Mouse (Mus musculus) MEL (cell line): Measurements from ENCODE around the gene Cfap54. TPM values are rescaled to one million over a fixed set of nuclear protein-coding genes. Genes with fewer than 3 reads are reported as not detected.

Source experiments
- DNase-seq: peaks from one replicate; pipeline ENCODE4 v3.0.0; 2011; ENCODE audit warnings: low read depth, low spot score
- H3K27ac ChIP-seq: 2 replicates; pipeline ENCODE4 v1.5.1; 2012; ENCODE audit warnings: low read depth, mild to moderate bottlenecking, control low read depth, low read length, moderate library complexity; ENCODE audit not compliant: control insufficient read depth
- H3K27me3 ChIP-seq, 2 experiments: fragments of 150-350 bp in 1 of 2; sonication (generic) in 1 of 2; 2 replicates each; pipeline ENCODE4 v1.6.1; 2012; ENCODE audit warnings: low read length in 2 of 2, mild to moderate bottlenecking in 2 of 2, improper control_type of control experiment in 1 of 2, moderate library complexity in 1 of 2; ENCODE audit not compliant: insufficient read depth in 2 of 2, control insufficient read depth in 1 of 2
- H3K36me3 ChIP-seq, 2 experiments: 2 replicates each; pipeline ENCODE4 v1.6.1; 2012 to 2014; ENCODE audit warnings: low read length in 2 of 2, improper control_type of control experiment in 1 of 2, inconsistent platforms in 1 of 2, mild to moderate bottlenecking in 1 of 2; ENCODE audit not compliant: insufficient read depth in 2 of 2, control insufficient read depth in 1 of 2
- H3K4me1 ChIP-seq, 2 experiments: fragments of 150-350 bp in 1 of 2; sonication (generic) in 1 of 2; 2 replicates each; pipeline ENCODE4 v1.6.1; 2012; ENCODE audit warnings: low read length in 2 of 2, improper control_type of control experiment in 1 of 2, mild to moderate bottlenecking in 1 of 2; ENCODE audit not compliant: insufficient read depth in 2 of 2, control insufficient read depth in 1 of 2
- H3K4me3 ChIP-seq, 2 experiments: fragments of 150-350 bp in 1 of 2; sonication (generic) in 1 of 2; 2 replicates each; pipeline ENCODE4 v1.5.1; 2012; ENCODE audit warnings: low read depth in 2 of 2, low read length in 2 of 2, mild to moderate bottlenecking in 2 of 2, moderate library complexity in 2 of 2, control low read depth in 1 of 2, improper control_type of control experiment in 1 of 2; ENCODE audit not compliant: control insufficient read depth in 1 of 2, insufficient read depth in 1 of 2
- H3K79me2 ChIP-seq: 2 replicates; pipeline ENCODE4 v1.6.1; 2012; ENCODE audit warnings: mild to moderate bottlenecking, low read length, moderate library complexity; ENCODE audit not compliant: control insufficient read depth, poor library complexity, insufficient read depth
- H3K9ac ChIP-seq: 2 replicates; pipeline ENCODE4 v1.6.1; 2012; ENCODE audit warnings: low read depth, mild to moderate bottlenecking, control low read depth, low read length, moderate library complexity; ENCODE audit not compliant: control insufficient read depth, poor library complexity, severe bottlenecking
- H3K9me3 ChIP-seq: fragments of 150-350 bp; sonication (generic); replicated peaks from 2 replicates; pipeline ENCODE4 v1.6.1; 2012; ENCODE audit warnings: mild to moderate bottlenecking, low read length, improper control_type of control experiment, moderate library complexity; ENCODE audit not compliant: insufficient read depth
- CHD1 ChIP-seq: IDR thresholded peaks from 2 replicates; pipeline ENCODE4 v1.6.1; 2012; ENCODE audit warnings: low read depth, mild to moderate bottlenecking, inconsistent platforms, low read length, improper control_type of control experiment
- CHD2 ChIP-seq: IDR thresholded peaks from 2 replicates; pipeline ENCODE4 v1.6.1; 2011; ENCODE audit warnings: low read length, improper control_type of control experiment
- CTCF ChIP-seq, 3 experiments: IDR thresholded peaks in 2 of 3; conservative IDR thresholded peaks in 1 of 3; 2 replicates each; pipeline ENCODE4 v1.5.1; 2011 to 2012; ENCODE audit warnings: low read length in 3 of 3, low read depth in 2 of 3, mild to moderate bottlenecking in 2 of 3, improper control_type of control experiment in 1 of 3, inconsistent platforms in 1 of 3, mixed read lengths in 1 of 3, moderate library complexity in 1 of 3; ENCODE audit not compliant: control insufficient read depth in 1 of 3, insufficient read depth in 1 of 3, poor library complexity in 1 of 3, severe bottlenecking in 1 of 3
- E2F4 ChIP-seq: IDR thresholded peaks from 2 replicates; pipeline ENCODE4 v1.6.1; 2011; ENCODE audit warnings: low read depth, low read length, improper control_type of control experiment, borderline replicate concordance
- GATA1 ChIP-seq: IDR thresholded peaks from 2 replicates; pipeline ENCODE4 v1.6.1; 2011; ENCODE audit warnings: low read depth, low read length, improper control_type of control experiment
- HCFC1 ChIP-seq: IDR thresholded peaks from 2 replicates; pipeline ENCODE4 v1.6.1; 2012; ENCODE audit warnings: low read depth, mild to moderate bottlenecking, inconsistent platforms, low read length, improper control_type of control experiment, moderate library complexity
- JUND ChIP-seq: IDR thresholded peaks from 2 replicates; pipeline ENCODE4 v1.6.1; 2011; ENCODE audit warnings: low read depth, mild to moderate bottlenecking, improper control_type of control experiment, low read length
- MAFK ChIP-seq: IDR thresholded peaks from 2 replicates; pipeline ENCODE4 v1.6.1; 2011; ENCODE audit warnings: low read depth, mild to moderate bottlenecking, low read length, improper control_type of control experiment, borderline replicate concordance
- MEF2A ChIP-seq: IDR thresholded peaks from 2 replicates; pipeline ENCODE4 v1.6.1; 2014; ENCODE audit warnings: low read depth, mild to moderate bottlenecking, inconsistent platforms, low read length, improper control_type of control experiment; ENCODE audit not compliant: poor library complexity, insufficient replicate concordance, severe bottlenecking; ENCODE audit errors: extremely low read depth
- MXI1 ChIP-seq: IDR thresholded peaks from 2 replicates; pipeline ENCODE4 v1.6.1; 2011; ENCODE audit warnings: mild to moderate bottlenecking, low read depth, low read length, improper control_type of control experiment
- MYB ChIP-seq: IDR thresholded peaks from 2 replicates; pipeline ENCODE4 v1.6.1; 2011; ENCODE audit warnings: mild to moderate bottlenecking, low read depth, low read length, improper control_type of control experiment
- MYC ChIP-seq: IDR thresholded peaks from 2 replicates; pipeline ENCODE4 v1.6.1; 2011; ENCODE audit warnings: low read depth, mild to moderate bottlenecking, low read length, improper control_type of control experiment, moderate library complexity
- NELFE ChIP-seq: IDR thresholded peaks from 2 replicates; pipeline ENCODE4 v1.6.1; 2011; ENCODE audit warnings: low read depth, low read length, improper control_type of control experiment
- POLR2A ChIP-seq, 2 experiments: IDR thresholded peaks; 2 replicates each; pipeline ENCODE4 v1.6.1; 2011 to 2012; ENCODE audit warnings: low read length in 2 of 2, mild to moderate bottlenecking in 2 of 2, control low read depth in 1 of 2, improper control_type of control experiment in 1 of 2, low read depth in 1 of 2, moderate library complexity in 1 of 2; ENCODE audit not compliant: control insufficient read depth in 1 of 2, insufficient read depth in 1 of 2, poor library complexity in 1 of 2
- POLR2AphosphoS2 ChIP-seq: IDR thresholded peaks from 2 replicates; pipeline ENCODE4 v1.6.1; 2011; ENCODE audit warnings: low read length, improper control_type of control experiment
- TAL1 ChIP-seq: IDR thresholded peaks from 2 replicates; pipeline ENCODE4 v1.6.1; 2012; ENCODE audit warnings: mild to moderate bottlenecking, inconsistent platforms, low read length, moderate library complexity, mixed read lengths
- TBP ChIP-seq: IDR thresholded peaks from 2 replicates; pipeline ENCODE4 v1.8.0; 2011; ENCODE audit warnings: low read depth, low read length, improper control_type of control experiment
- UBTF ChIP-seq: IDR thresholded peaks from 2 replicates; pipeline ENCODE4 v1.6.1; 2012; ENCODE audit warnings: low read depth, mild to moderate bottlenecking, inconsistent platforms, low read length, improper control_type of control experiment, moderate library complexity, borderline replicate concordance; ENCODE audit not compliant: insufficient read depth
- USF1 ChIP-seq: IDR thresholded peaks from 2 replicates; pipeline ENCODE4 v1.6.1; 2014; ENCODE audit warnings: low read depth, mild to moderate bottlenecking, inconsistent platforms, low read length, improper control_type of control experiment, moderate library complexity
- ZC3H11A ChIP-seq: IDR thresholded peaks from 2 replicates; pipeline ENCODE4 v1.6.1; 2012; ENCODE audit warnings: low read depth, mild to moderate bottlenecking, inconsistent platforms, low read length, improper control_type of control experiment
- ZNF384 ChIP-seq: IDR thresholded peaks from 2 replicates; pipeline ENCODE4 v1.6.1; 2012; ENCODE audit warnings: low read depth, mild to moderate bottlenecking, inconsistent platforms, low read length, improper control_type of control experiment
- polyA plus RNA-seq, 2 experiments: library from polyadenylated mRNA; stranded (reverse) in 1 of 2; unstranded in 1 of 2; fragments of >175 nt in 1 of 2; fragments of >200 nt in 1 of 2; gene quantifications; 2 replicates each; pipeline versions ENCODE4 v1.2.1 to v1.2.4; 2012; ENCODE audit warnings: low replicate concordance in 2 of 2, low read depth in 1 of 2; ENCODE audit not compliant: insufficient read length in 2 of 2, insufficient read depth in 1 of 2, missing spikeins in 1 of 2
- total RNA-seq: library from RNA; depleted of rRNA; stranded (reverse); fragments of 300-350 nt; gene quantifications from 2 replicates; pipeline ENCODE4 v1.2.3, GENCODE M21; 2012

Cfap54 gene
- total and polyA plus RNA-seq, 3 experiments = 2.0 to 2.7 TPM; not detected in 1

DNA sequence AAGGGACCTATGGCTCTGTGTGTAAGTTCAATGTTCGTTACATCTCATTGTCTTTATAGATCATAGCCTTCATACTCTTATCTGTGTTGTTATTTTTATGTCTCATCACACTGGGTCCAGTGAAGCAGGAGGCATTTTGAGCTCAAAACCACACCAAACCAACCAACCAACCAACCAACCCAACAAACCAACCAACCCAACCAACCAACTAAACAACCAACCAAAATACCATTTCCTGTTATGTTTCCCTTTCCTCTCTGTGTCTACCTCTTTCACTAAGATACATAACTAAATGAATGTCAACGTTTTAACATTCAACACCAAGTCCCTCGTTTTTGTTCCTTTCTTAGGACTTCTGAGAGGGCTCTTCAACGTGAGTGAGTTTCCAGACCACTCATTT is 40.0 kb downstream of the Cfap54 start:
- no peaks in the 10 kb centered on the region for H3K27me3 ChIP-seq
- H3K4me1 ChIP-seq = no peaks in the 10 kb centered on the region
- no peak for DNase-seq
- no peaks in the 10 kb centered on the region for H3K9me3 ChIP-seq
- no peak overlapping the region for H3K9ac ChIP-seq
- no peak overlapping the region for H3K4me3 ChIP-seq
- H3K27ac ChIP-seq = no peak overlapping the region
- TF ChIP-seq HCFC1 (no peak), MXI1 (no peak), USF1 (no peak), NELFE (no peak), MYC (no peak), CHD1 (no peak), CHD2 (no peak), CTCF (IDR thresholded peaks at IDR 0.05 in 2 of 3, conservative IDR thresholded peaks at IDR 0.05 in 1 of 3; ENCODE audit: control insufficient read depth in 1 of 3, insufficient read depth in 1 of 3, low read depth in 2 of 3, low read length in 3 of 3, poor library complexity in 1 of 3, severe bottlenecking in 1 of 3) (no peak), MAFK (no peak), E2F4 (no peak), ZNF384 (no peak), UBTF (no peak), TBP (no peak), MYB (no peak), JUND (no peak)
- no peaks in the 10 kb centered on the region for H3K36me3 ChIP-seq
- no peaks in the 10 kb centered on the region for H3K79me2 ChIP-seq

DNA sequence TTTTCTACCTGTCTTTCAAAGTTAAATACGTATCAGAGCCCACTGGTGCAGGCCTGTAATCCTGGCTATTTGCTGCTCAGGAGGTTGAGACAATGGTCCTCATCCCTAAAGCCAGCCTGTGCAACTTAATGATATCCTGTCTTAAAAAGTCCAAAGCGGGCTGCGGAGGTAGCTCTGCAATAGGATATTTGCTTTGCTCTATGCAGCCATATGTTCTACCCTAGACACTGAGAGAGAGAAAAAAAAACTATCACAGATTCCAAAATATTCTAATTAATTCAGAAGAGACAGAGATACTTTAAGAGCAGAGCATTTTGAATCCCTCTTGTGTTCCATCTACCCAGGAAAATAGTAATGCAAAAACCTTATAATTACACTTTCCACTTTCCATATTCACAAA is 44.9 kb downstream of the Cfap54 start:
- Histone ChIP-seq H3K4me1 (no peaks in the 10 kb centered on the region), H3K27ac (no peak overlapping the region), H3K9me3 (no peaks in the 10 kb centered on the region), H3K27me3 (no peaks in the 10 kb centered on the region), H3K9ac (no peak overlapping the region), H3K4me3 (no peak overlapping the region), H3K36me3 (no peaks in the 10 kb centered on the region), H3K79me2 (no peaks in the 10 kb centered on the region)
- TF ChIP-seq MYC (no peak), POLR2A (IDR thresholded peaks at IDR 0.05; ENCODE audit: control insufficient read depth in 1 of 2, insufficient read depth in 1 of 2, low read depth in 1 of 2, low read length in 2 of 2, poor library complexity in 1 of 2) (no peak), GATA1 (no peak), UBTF (no peak), POLR2AphosphoS2 (no peak), MAFK (no peak), MEF2A (no peak), ZC3H11A (no peak), TAL1 (no peak)
- DNase-seq = no peak
